Mouse (Mus musculus) intestine, embryonic 14.5 days (tissue): ENCODE measurements around the gene Cpn2. TPM values are rescaled to one million over a fixed set of nuclear protein-coding genes. Genes with fewer than 3 reads are reported as not detected.
A peak's percentile ranks its signal among the peaks of the same experiment; 100 is the strongest.

Experiments used
- ATAC-seq: fragments of 200-750 bp; cut with Nextera tagmentation; replicated peaks from 2 replicates; pipeline ENCODE4 v1.8.0; 2017; ENCODE audit warnings: low read depth, moderate number of reproducible peaks, moderate TSS enrichment, moderate library complexity; ENCODE audit not compliant: low FRiP score, low TSS enrichment
- DNase-seq: peaks from one replicate; pipeline ENCODE4 v3.0.0-alpha.2; 2018; ENCODE audit warnings: low spot score
- H3K27ac ChIP-seq: fragments of 300-500 bp; sonication (generic); 2 replicates; pipeline ENCODE4 v1.5.1; 2014; ENCODE audit warnings: low read depth, mild to moderate bottlenecking, control low read depth
- H3K27me3 ChIP-seq: fragments of 300-500 bp; sonication (generic); replicated peaks from 2 replicates; pipeline ENCODE4 v1.6.1; 2014; ENCODE audit warnings: low read length, control low read depth; ENCODE audit not compliant: control insufficient read depth, insufficient read depth
- H3K36me3 ChIP-seq: fragments of 300-500 bp; sonication (generic); 2 replicates; pipeline ENCODE4 v1.6.1; 2014; ENCODE audit warnings: low read length, control low read depth; ENCODE audit not compliant: control insufficient read depth, insufficient read depth
- H3K4me1 ChIP-seq: fragments of 300-500 bp; sonication (generic); replicated peaks from 2 replicates; pipeline ENCODE4 v1.6.1; 2014; ENCODE audit warnings: low read length, control low read depth, mixed read lengths; ENCODE audit not compliant: control insufficient read depth, insufficient read depth
- H3K4me2 ChIP-seq: fragments of 300-500 bp; sonication (generic); 2 replicates; pipeline ENCODE4 v1.6.1; 2014; ENCODE audit warnings: low read length
- H3K4me3 ChIP-seq: fragments of 300-500 bp; sonication (generic); 2 replicates; pipeline ENCODE4 v1.5.1; 2014; ENCODE audit warnings: low read depth, low read length, control low read depth, mixed read lengths
- H3K9ac ChIP-seq: fragments of 300-500 bp; sonication (generic); 2 replicates; pipeline ENCODE4 v1.6.1; 2014; ENCODE audit warnings: mild to moderate bottlenecking, low read length
- H3K9me3 ChIP-seq: fragments of 300-500 bp; sonication (generic); 2 replicates; pipeline ENCODE4 v1.6.1; 2016; ENCODE audit warnings: low read length, control low read depth; ENCODE audit not compliant: control insufficient read depth
- WGBS: fragments of 180-500 bp; shearing (Covaris S2); extraction: QIAGEN DNeasy Blood & Tissue Kit; methylation state at CpG from one replicate; pipeline ENCODE4 v1.1.7; 2014; 5-methylcytosine and 5-hydroxymethylcytosine counted together
- polyA plus RNA-seq: library from polyadenylated mRNA; unstranded; fragments of >200 nt; fragmentation: Nextera tagmentation; extraction: Ambion mirVana; gene quantifications from 2 replicates; pipeline ENCODE4 v1.2.1, GENCODE M21; 2014

The Cpn2 gene
- polyA plus RNA-seq, 1 experiment from 2014 or later = 0.04 TPM

- Histone ChIP-seq H3K4me3 (no peak overlapping the region), H3K9ac (no peak overlapping the region), H3K4me1 (peaks cover 9% of the 10 kb centered on the region), H3K4me2 (no peak overlapping the region), H3K27me3 (peaks cover 14% of the 10 kb centered on the region), H3K27ac (no peak overlapping the region), H3K36me3 (no peaks in the 10 kb centered on the region), H3K9me3 (no peaks in the 10 kb centered on the region)
- ATAC-seq = no peak
- DNase-seq = no peak
- 68% methylated on average over 4 of the region's 4 CpGs for WGBS
Observed at GRCm38 (mm10) chr16:30285701-30286100, 18.4 kb upstream of the Cpn2 start.

- H3K9me3 ChIP-seq = no peaks in the 10 kb centered on the region
- no peak overlapping the region for H3K4me3 ChIP-seq
- peaks cover 14% of the 10 kb centered on the region for H3K27me3 ChIP-seq
- no peaks in the 10 kb centered on the region for H3K36me3 ChIP-seq
- WGBS = 3% methylated on average over 15 of the region's 15 CpGs
- H3K4me1 ChIP-seq = peaks cover 12% of the 10 kb centered on the region
- H3K4me2 ChIP-seq = peak overlapping the region; percentile 50
- peak; percentile 86 for DNase-seq
- no peak overlapping the region for H3K9ac ChIP-seq
- no peak overlapping the region for H3K27ac ChIP-seq
- no peak; the same call in 1 of the 2 replicates for ATAC-seq
Observed at GRCm38 (mm10) chr16:30283743-30284337, 16.5 kb upstream of the Cpn2 start.

GRCm38 (mm10) chr16:30282844-30283495 is 15.7 kb upstream of the Cpn2 start, which contains the start of gene Lrrc15:
Gene Lrrc15 (minus strand): TSS chr16:30283256.
- H3K9me3 ChIP-seq = no peaks in the 10 kb centered on the region
- H3K4me2 ChIP-seq = peak within 1 kb of the TSS; percentile 50
- peak; percentile 49; the same call in 1 of the 2 replicates for ATAC-seq
- no peaks in the 10 kb centered on the region for H3K36me3 ChIP-seq
- H3K27ac ChIP-seq = no peak within 1 kb of the TSS
- 7% methylated on average over 34 of the region's 34 CpGs for WGBS
- H3K9ac ChIP-seq = no peak within 1 kb of the TSS
- peaks cover 12% of the 10 kb centered on the region for H3K4me1 ChIP-seq
- H3K27me3 ChIP-seq = peaks cover 14% of the 10 kb centered on the region
- peak; percentile 70 for DNase-seq
- H3K4me3 ChIP-seq = peak within 1 kb of the TSS; percentile 19

- 15% methylated on average over 4 of the region's 4 CpGs for WGBS
- Histone ChIP-seq H3K4me3 (no peak overlapping the region), H3K4me1 (peaks cover 12% of the 10 kb centered on the region), H3K9ac (no peak overlapping the region), H3K9me3 (no peaks in the 10 kb centered on the region), H3K36me3 (no peaks in the 10 kb centered on the region), H3K27ac (no peak overlapping the region), H3K4me2 (no peak overlapping the region), H3K27me3 (peaks cover 14% of the 10 kb centered on the region)
- DNase-seq = no peak
- ATAC-seq = no peak
Observed at GRCm38 (mm10) chr16:30280676-30281297, 13.5 kb upstream of the Cpn2 start.

GRCm38 (mm10) chr16:30278406-30278805 is 11.1 kb upstream of the Cpn2 start:
- peaks cover 8% of the 10 kb centered on the region for H3K27me3 ChIP-seq
- H3K4me1 ChIP-seq = peaks cover 14% of the 10 kb centered on the region
- H3K4me2 ChIP-seq = no peak overlapping the region
- no peaks in the 10 kb centered on the region for H3K9me3 ChIP-seq
- H3K9ac ChIP-seq = no peak overlapping the region
- no peak for DNase-seq
- no peak overlapping the region for H3K4me3 ChIP-seq
- no peak for ATAC-seq
- H3K27ac ChIP-seq = no peak overlapping the region
- no peaks in the 10 kb centered on the region for H3K36me3 ChIP-seq
- 83% methylated on average over 11 of the region's 11 CpGs for WGBS

- no peak overlapping the region for H3K4me3 ChIP-seq
- ATAC-seq (no peak), DNase-seq (no peak)
- no peak overlapping the region for H3K4me2 ChIP-seq
- H3K27me3 ChIP-seq = no peaks in the 10 kb centered on the region
- H3K4me1 ChIP-seq = peaks cover 15% of the 10 kb centered on the region
- no peak overlapping the region for H3K27ac ChIP-seq
- H3K9me3 ChIP-seq = no peaks in the 10 kb centered on the region
- 77% methylated on average over 15 of the region's 15 CpGs for WGBS
- H3K9ac ChIP-seq = no peak overlapping the region
- H3K36me3 ChIP-seq = no peaks in the 10 kb centered on the region
Observed at GRCm38 (mm10) chr16:30275558-30276340, 8.4 kb upstream of the Cpn2 start.

GRCm38 (mm10) chr16:30273065-30273464 is 5.8 kb upstream of the Cpn2 start:
- Histone ChIP-seq H3K4me3 (no peak overlapping the region), H3K27ac (no peak overlapping the region), H3K27me3 (no peaks in the 10 kb centered on the region), H3K9ac (no peak overlapping the region), H3K9me3 (no peaks in the 10 kb centered on the region), H3K4me1 (peaks cover 11% of the 10 kb centered on the region; the same call in 1 of the 2 replicates), H3K4me2 (no peak overlapping the region), H3K36me3 (no peaks in the 10 kb centered on the region)
- 91% methylated on average over 8 of the region's 8 CpGs for WGBS
- ATAC-seq (no peak), DNase-seq (no peak)

- Histone ChIP-seq H3K9ac (no peak overlapping the region), H3K4me1 (peaks cover 11% of the 10 kb centered on the region; the same call in 1 of the 2 replicates), H3K27me3 (no peaks in the 10 kb centered on the region), H3K36me3 (no peaks in the 10 kb centered on the region), H3K4me3 (no peak overlapping the region), H3K27ac (peak overlapping the region; percentile 57), H3K9me3 (no peaks in the 10 kb centered on the region), H3K4me2 (no peak overlapping the region)
- WGBS = 65% methylated on average over 6 of the region's 6 CpGs
- no peak for DNase-seq
- no peak for ATAC-seq
Observed at GRCm38 (mm10) chr16:30271941-30272595, 4.8 kb upstream of the Cpn2 start.
